Mouse (Mus musculus): ENCODE measurements around the gene Cnst.

GRCm38 (mm10) chr1:179588230-179588629, 42.1 kb downstream of the Cnst start:
- TF ChIP-seq CTCF (IDR thresholded peaks at IDR 0.05; ENCODE audit: extremely low read depth, insufficient read depth, low read length) (no peak), POLR2A (IDR thresholded peaks at IDR 0.05; ENCODE audit: extremely low read depth, insufficient read depth, low read length) (no peak)

Measured in cortical plate, adult 2 months (tissue).